8 mouse cellular contexts compared by ENCODE assay signal in genomic region chr10:62338176-62338575, GRCm38 (mm10). TPM values are rescaled to one million over a fixed set of nuclear protein-coding genes. Genes with fewer than 3 reads are reported as not detected.
A peak's percentile ranks its signal among the peaks of the same experiment; 100 is the strongest.
DNase-seq lines count a peak whose midpoint lies in the region; ATAC-seq lines count a peak whose summit lies in the region.

No protein-coding gene starts in this region.

- DNase-seq in kidney, adult 11 months, result no peak
- peak; percentile 50 for DNase-seq in R1 (ENCODE audit: low read depth, low spot score)
- no peak for DNase-seq in spleen, postnatal 14 days (ENCODE audit: low spot score in 2 of 2)
- no peak for DNase-seq in layer of hippocampus, adult 9-10 months (ENCODE audit: low spot score)
- DNase-seq in spleen, adult 12 weeks (ENCODE audit: low spot score), result no peak

- 24% methylated on average over 9 of the region's 9 CpGs for whole genome bisulfite sequencing in kidney, embryonic 15.5 days
- 25% methylated on average over 9 of the region's 9 CpGs for WGBS in forebrain, embryonic 16.5 days
- 69% methylated on average over 9 of the region's 9 CpGs for WGBS in macrophage (ENCODE audit: missing documents)

- H3K9ac ChIP-seq in kidney, embryonic 15.5 days, result no peak overlapping the region; the same call in 1 of the 2 replicates
- H3K9ac ChIP-seq in forebrain, embryonic 16.5 days (replicated peaks; ENCODE audit: low read depth, low read length), result no peak overlapping the region

- H3K4me1 ChIP-seq in kidney, embryonic 15.5 days, result peaks cover 60% of the 10 kb centered on the region
- peaks cover 30% of the 10 kb centered on the region for H3K4me1 ChIP-seq in forebrain, embryonic 16.5 days (replicated peaks; ENCODE audit: control insufficient read depth, insufficient read depth, low read length)

- no peaks in the 10 kb centered on the region for H3K9me3 ChIP-seq in kidney, embryonic 15.5 days (replicated peaks)
- H3K9me3 ChIP-seq in forebrain, embryonic 16.5 days (ENCODE audit: control insufficient read depth, low read length), result no peaks in the 10 kb centered on the region

- H3K27ac ChIP-seq in kidney, embryonic 15.5 days, result peak overlapping the region; percentile 92
- H3K27ac ChIP-seq in forebrain, embryonic 16.5 days (ENCODE audit: low read length), result no peak overlapping the region
- peak overlapping the region; percentile 76 for H3K27ac ChIP-seq in macrophage

- H3K27me3 ChIP-seq in kidney, embryonic 15.5 days, result no peaks in the 10 kb centered on the region
- H3K27me3 ChIP-seq in forebrain, embryonic 16.5 days (replicated peaks; ENCODE audit: control insufficient read depth, insufficient read depth, low read length), result no peaks in the 10 kb centered on the region

- H3K79me2 ChIP-seq in macrophage (ENCODE audit: inconsistent target), result peaks cover 78% of the 10 kb centered on the region

- H3K4me3 ChIP-seq in kidney, embryonic 15.5 days (replicated peaks), result peak overlapping the region; percentile 82
- no peak overlapping the region for H3K4me3 ChIP-seq in forebrain, embryonic 16.5 days (replicated peaks; ENCODE audit: low read length)
- peak overlapping the region; percentile 84; the same call in 1 of the 2 replicates for H3K4me3 ChIP-seq in macrophage (ENCODE audit: inconsistent target)

- H3K36me3 ChIP-seq in kidney, embryonic 15.5 days, result no peaks in the 10 kb centered on the region
- H3K36me3 ChIP-seq in forebrain, embryonic 16.5 days (ENCODE audit: control insufficient read depth, insufficient read depth), result no peaks in the 10 kb centered on the region
- H3K36me3 ChIP-seq in macrophage (ENCODE audit: inconsistent target), result no peaks in the 10 kb centered on the region

- ATAC-seq in kidney, embryonic 15.5 days (replicated peaks; ENCODE audit: low FRiP score), result no peak
- ATAC-seq in forebrain, embryonic 16.5 days, result no peak

- peak overlapping the region; percentile 93 for H3K4me2 ChIP-seq in kidney, embryonic 15.5 days
- H3K4me2 ChIP-seq in forebrain, embryonic 16.5 days (ENCODE audit: low read length), result peak overlapping the region; percentile 86; the same call in 1 of the 2 replicates

RNA-seq across cellular contexts. Expression of gene Hk1, which starts 41.5 kb away (rescaled TPM):
- polyA plus RNA-seq in kidney, embryonic 15.5 days (2015; fragmentation: Nextera tagmentation; extraction: Ambion mirVana), result 51.7 and 58.5 TPM in 2 replicates
- polyA plus RNA-seq in forebrain, embryonic 16.5 days (2015; fragmentation: Nextera tagmentation; extraction: Ambion mirVana), result 105 and 107 TPM in 2 replicates
- 100 to 1,000 TPM in 5 of 26 experiments, 10 to 100 TPM in 21; 33.0 to 231 (median 68.5) TPM for total RNA-seq in macrophage (2018; cell fraction: chromatin; rRNA removed)
- total RNA-seq in macrophage (2018; cell fraction: cytosol; rRNA removed), result 100 to 1,000 TPM in 10 of 26 experiments, 10 to 100 TPM in 16; 40.9 to 149 (median 85.6) TPM
- 100 to 1,000 TPM in 12 of 26 experiments, 10 to 100 TPM in 14; 28.4 to 169 (median 95.4) TPM for total RNA-seq in macrophage (2018; cell fraction: nucleus; rRNA removed)
- polyA plus RNA-seq in macrophage (2018), result 41.4 to 62.1 TPM (median 46.7 TPM) in 3 replicates
